Mouse (Mus musculus) liver, embryonic 14.5 days (tissue): Measurements from ENCODE around the gene Slc25a25. TPM values are rescaled to one million over a fixed set of nuclear protein-coding genes. Genes with fewer than 3 reads are reported as not detected.

Source experiments
- ATAC-seq: fragments of 200-750 bp; cut with Nextera tagmentation; 2 replicates; pipeline ENCODE4 v1.8.0; 2017; ENCODE audit warnings: moderate number of reproducible peaks, mild to moderate bottlenecking, moderate library complexity; ENCODE audit not compliant: insufficient read depth
- DNase-seq, 3 experiments: peaks; one replicate each; pipeline ENCODE4 v3.0.0-alpha.2; 2012 to 2013; ENCODE audit warnings: low read depth in 3 of 3, low spot score in 3 of 3
- H3K27ac ChIP-seq: fragments of 300-500 bp; sonication (generic); 2 replicates; pipeline ENCODE4 v1.5.1; 2014; ENCODE audit warnings: moderate library complexity, mild to moderate bottlenecking, control low read depth, inconsistent platforms
- H3K27me3 ChIP-seq: fragments of 300-500 bp; sonication (generic); 2 replicates; pipeline ENCODE4 v1.6.1; 2014; ENCODE audit warnings: mild to moderate bottlenecking, low read length, moderate library complexity; ENCODE audit not compliant: control insufficient read depth, insufficient read depth
- H3K36me3 ChIP-seq: fragments of 300-500 bp; sonication (generic); replicated peaks from 2 replicates; pipeline ENCODE4 v1.6.1; 2014; ENCODE audit warnings: low read depth; ENCODE audit not compliant: control insufficient read depth, insufficient read depth
- H3K4me1 ChIP-seq, 2 experiments: fragments of 200-500 bp in 1 of 2; fragments of 300-500 bp in 1 of 2; sonication (generic) in 1 of 2; replicated peaks; 2 replicates each; pipeline ENCODE4 v1.6.1; 2012 to 2014; ENCODE audit warnings: antibody characterized with exemption in 1 of 2, inconsistent platforms in 1 of 2, low read length in 1 of 2; ENCODE audit not compliant: control insufficient read depth in 2 of 2, insufficient read depth in 2 of 2
- H3K4me2 ChIP-seq: fragments of 300-500 bp; sonication (generic); 2 replicates; pipeline ENCODE4 v1.6.1; 2014; ENCODE audit warnings: low read depth, mild to moderate bottlenecking, control low read depth, moderate library complexity
- H3K4me3 ChIP-seq, 2 experiments: fragments of 200-500 bp in 1 of 2; fragments of 300-500 bp in 1 of 2; sonication (generic) in 1 of 2; 2 replicates each; pipeline ENCODE4 v1.5.1; 2012 to 2014; ENCODE audit warnings: low read depth in 2 of 2, low read length in 2 of 2, mild to moderate bottlenecking in 2 of 2, control low read depth in 1 of 2, inconsistent platforms in 1 of 2, moderate library complexity in 1 of 2; ENCODE audit not compliant: insufficient read depth in 1 of 2
- H3K9ac ChIP-seq: fragments of 300-500 bp; sonication (generic); replicated peaks from 2 replicates; pipeline ENCODE4 v1.6.1; 2014; ENCODE audit warnings: mild to moderate bottlenecking, control low read depth, moderate library complexity
- H3K9me3 ChIP-seq: fragments of 300-500 bp; sonication (generic); 2 replicates; pipeline ENCODE4 v1.6.1; 2016; ENCODE audit warnings: low read length, mixed read lengths; ENCODE audit not compliant: control insufficient read depth
- CTCF ChIP-seq: IDR thresholded peaks from 2 replicates; pipeline ENCODE4 v1.5.1; 2016; ENCODE audit warnings: antibody characterized with exemption, low read depth, control low read depth
- EP300 ChIP-seq: IDR thresholded peaks from 2 replicates; pipeline ENCODE4 v1.6.1; 2016; ENCODE audit warnings: antibody characterized with exemption, low read depth
- WGBS: fragments of 180-500 bp; shearing (Covaris S2); extraction: QIAGEN DNeasy Blood & Tissue Kit; methylation state at CpG from one replicate; pipeline ENCODE4 v1.1.7; 2014; ENCODE audit not compliant: insufficient replicate concordance; 5-methylcytosine and 5-hydroxymethylcytosine counted together
- polyA plus RNA-seq, 2 experiments: library from polyadenylated mRNA; depleted of rRNA in 1 of 2; stranded (reverse) in 1 of 2; unstranded in 1 of 2; fragments of >200 nt; fragmentation: Nextera tagmentation in 1 of 2; extraction: Ambion mirVana in 1 of 2; gene quantifications; 2 replicates each; pipeline versions ENCODE4 v1.2.1 to v1.2.3; 2012 to 2014

Slc25a25 gene
- polyA plus RNA-seq, 2 experiments = 5.5 to 6.0 TPM

DNA sequence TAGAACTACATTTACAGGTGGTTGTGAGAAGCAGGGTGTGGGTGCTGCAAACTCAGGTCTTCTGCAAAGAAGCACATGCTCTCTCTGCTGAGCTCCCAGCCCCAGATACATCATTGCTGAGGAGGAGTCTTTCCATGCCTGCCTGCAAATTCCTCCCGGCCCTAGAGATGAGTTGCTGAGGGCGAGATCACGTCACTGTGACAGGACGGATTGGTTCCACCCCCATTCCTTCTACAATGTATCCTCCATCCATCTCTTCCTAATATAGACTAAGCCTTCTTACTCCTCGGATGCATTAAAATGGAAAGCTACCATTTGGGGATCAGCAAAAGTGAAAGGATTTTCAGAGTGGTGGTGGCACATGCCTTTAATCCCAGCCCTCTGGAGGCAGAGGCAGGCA is 25.7 kb downstream of the Slc25a25 start:
- ATAC-seq (no peak), DNase-seq (no peak)
- H3K4me1 ChIP-seq = peaks cover 29 to 61% of the 10 kb centered on the region in 2 experiments
- no peak overlapping the region for H3K4me3 ChIP-seq
- no peaks in the 10 kb centered on the region for H3K9me3 ChIP-seq
- H3K9ac ChIP-seq = no peak overlapping the region
- no peak overlapping the region for H3K27ac ChIP-seq
- H3K27me3 ChIP-seq = no peaks in the 10 kb centered on the region
- no peaks in the 10 kb centered on the region for H3K36me3 ChIP-seq
- H3K4me2 ChIP-seq = no peak overlapping the region
- WGBS = 86% methylated on average over 5 of the region's 5 CpGs
- TF ChIP-seq CTCF (no peak), EP300 (no peak)

DNA sequence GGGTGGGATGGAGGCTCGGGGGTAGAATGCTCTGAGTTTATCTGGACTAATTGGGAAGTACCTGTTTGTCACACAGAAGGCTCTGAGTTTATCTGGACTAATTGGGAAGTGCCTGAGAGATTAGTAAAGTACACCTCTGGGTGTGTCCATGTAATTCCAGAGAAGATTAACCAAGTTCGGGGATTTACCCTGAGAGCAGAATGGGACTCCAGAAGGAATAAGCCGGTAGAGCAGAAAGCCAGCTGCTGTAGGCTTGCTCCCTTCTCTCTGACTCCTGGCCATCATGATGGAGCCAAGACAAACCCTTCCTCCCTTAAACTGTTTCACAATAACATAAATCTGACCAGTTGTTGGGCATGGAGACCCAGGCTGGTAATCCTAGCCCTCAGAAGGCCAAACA is 26.4 kb downstream of the Slc25a25 start:
- ATAC-seq = no peak
- Histone ChIP-seq H3K36me3 (no peaks in the 10 kb centered on the region; the same call in 1 of the 2 replicates), H3K4me1 (peaks cover 29 to 59% of the 10 kb centered on the region in 2 experiments), H3K4me3 (no peak overlapping the region), H3K9me3 (no peaks in the 10 kb centered on the region), H3K27me3 (no peaks in the 10 kb centered on the region), H3K9ac (no peak overlapping the region), H3K4me2 (no peak overlapping the region), H3K27ac (peak overlapping the region; percentile 5)
- no peak for DNase-seq
- TF ChIP-seq CTCF = no peak
- TF ChIP-seq EP300 = no peak
- 46% methylated on average over 3 of the region's 3 CpGs for WGBS

DNA sequence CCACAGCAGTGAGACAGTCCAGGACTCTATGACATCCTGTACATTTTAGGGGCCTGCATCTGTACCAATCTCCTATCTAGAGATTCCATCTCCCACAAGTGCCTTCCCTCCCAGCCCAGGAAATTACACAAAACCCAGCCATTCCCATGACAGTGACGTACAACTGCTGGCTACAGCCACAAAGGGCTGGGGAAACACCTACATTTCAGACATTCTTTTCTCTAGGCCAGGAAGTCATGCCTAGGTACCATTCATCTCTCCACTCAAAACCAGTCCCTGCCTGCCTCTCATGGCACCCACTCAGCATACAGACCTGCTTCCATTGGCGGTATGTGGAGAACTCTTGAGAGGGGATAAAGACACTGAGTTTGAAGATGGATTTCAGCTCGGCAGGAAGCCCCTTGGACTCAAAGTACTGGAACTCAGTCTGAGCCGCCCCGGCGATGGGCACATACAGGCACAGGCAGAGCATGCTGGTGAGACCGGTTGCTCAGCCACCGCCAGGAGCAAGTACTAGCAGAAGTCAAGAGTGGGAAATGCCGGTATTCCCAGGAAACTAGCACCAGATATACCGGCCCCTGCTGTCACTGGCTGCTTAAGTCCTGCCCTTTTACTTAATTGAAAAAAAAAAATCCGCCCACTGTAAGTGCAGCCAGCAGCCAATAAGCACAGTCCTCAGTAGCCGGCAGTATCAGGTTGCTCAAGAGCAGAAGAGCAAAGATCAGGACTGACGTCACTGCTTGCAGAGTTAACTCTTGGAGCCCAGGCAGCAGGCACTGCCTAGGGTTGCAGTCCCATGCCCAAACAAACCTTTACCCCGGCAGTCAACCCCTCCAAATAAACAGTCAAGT is 27.5 kb downstream of the Slc25a25 start:
- DNase-seq (peak; percentile 67 to 69 (median 67)), ATAC-seq (peak; percentile 79)
- H3K27me3 ChIP-seq = no peaks in the 10 kb centered on the region
- H3K9me3 ChIP-seq = no peaks in the 10 kb centered on the region
- 13% methylated on average over 14 of the region's 14 CpGs for WGBS
- peak overlapping the region; percentile 58 for H3K4me2 ChIP-seq
- H3K9ac ChIP-seq = 0 out of 2 replicates have a peak overlapping the region, but pooled peaks have one; percentile 2
- H3K4me1 ChIP-seq = peaks cover 26 to 49% of the 10 kb centered on the region in 2 experiments
- TF ChIP-seq CTCF (no peak), EP300 (peak; percentile 9; the same call in 1 of the 2 replicates)
- H3K4me3 ChIP-seq = peak overlapping the region; percentile 16 to 30
- H3K36me3 ChIP-seq = peaks cover under 1% of the 10 kb centered on the region; the same call in 1 of the 2 replicates
- H3K27ac ChIP-seq = no peak overlapping the region

- no peak for ATAC-seq
- Histone ChIP-seq H3K4me2 (no peak overlapping the region), H3K4me1 (peaks cover 19 to 39% of the 10 kb centered on the region in 2 experiments), H3K9me3 (no peaks in the 10 kb centered on the region), H3K27ac (no peak overlapping the region), H3K27me3 (no peaks in the 10 kb centered on the region), H3K4me3 (no peak overlapping the region), H3K36me3 (peaks cover 10% of the 10 kb centered on the region; the same call in 1 of the 2 replicates), H3K9ac (no peak overlapping the region)
- TF ChIP-seq EP300 (no peak), CTCF (no peak)
- 84% methylated on average over 6 of the region's 6 CpGs for WGBS
- no peak for DNase-seq
These were observed 29.4 kb downstream of the Slc25a25 start for GRCm38 (mm10) chr2:32421851-32422251.

- Histone ChIP-seq H3K4me3 (no peak overlapping the region), H3K4me1 (peaks cover 19 to 37% of the 10 kb centered on the region in 2 experiments), H3K27me3 (no peaks in the 10 kb centered on the region), H3K9me3 (no peaks in the 10 kb centered on the region), H3K27ac (no peak overlapping the region), H3K36me3 (peaks cover 19% of the 10 kb centered on the region), H3K9ac (no peak overlapping the region), H3K4me2 (no peak overlapping the region)
- 76% methylated on average over 6 of the region's 6 CpGs for WGBS
- DNase-seq (no peak), ATAC-seq (no peak)
- TF ChIP-seq EP300 = no peak
These were observed 30.6 kb downstream of the Slc25a25 start for GRCm38 (mm10) chr2:32420647-32421046.
